Mouse (Mus musculus) cerebellum, postnatal 4 days (tissue): ENCODE results near the gene Tmem108.

ENCODE experiments used
- DNase-seq, 2 experiments: peaks; one replicate each; pipeline ENCODE4 v3.0.0; 2022; ENCODE audit warnings: low spot score in 2 of 2, mixed read lengths in 1 of 2

Gene Tmem108

DNA sequence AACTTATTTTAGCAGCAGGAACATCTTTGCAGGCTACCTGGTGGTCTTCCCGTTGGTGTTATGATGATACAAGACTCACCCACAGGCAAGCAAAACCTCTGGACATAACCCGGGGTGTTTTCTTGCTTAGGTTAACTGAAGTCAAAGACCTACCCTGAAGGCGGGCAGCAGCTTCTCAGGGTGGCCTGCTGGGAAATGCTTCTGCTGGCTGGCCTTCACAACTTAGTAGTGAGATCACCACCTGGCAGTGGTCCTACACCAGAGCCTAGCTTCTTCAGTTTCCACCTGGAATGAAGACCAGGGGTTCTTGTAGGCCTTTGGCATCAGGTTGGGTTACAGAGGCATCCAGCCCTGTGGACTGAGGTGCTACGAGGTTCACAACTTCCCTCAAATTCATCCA lies 169.7 kb downstream of the Tmem108 start:
- DNase-seq: no peak

DNA sequence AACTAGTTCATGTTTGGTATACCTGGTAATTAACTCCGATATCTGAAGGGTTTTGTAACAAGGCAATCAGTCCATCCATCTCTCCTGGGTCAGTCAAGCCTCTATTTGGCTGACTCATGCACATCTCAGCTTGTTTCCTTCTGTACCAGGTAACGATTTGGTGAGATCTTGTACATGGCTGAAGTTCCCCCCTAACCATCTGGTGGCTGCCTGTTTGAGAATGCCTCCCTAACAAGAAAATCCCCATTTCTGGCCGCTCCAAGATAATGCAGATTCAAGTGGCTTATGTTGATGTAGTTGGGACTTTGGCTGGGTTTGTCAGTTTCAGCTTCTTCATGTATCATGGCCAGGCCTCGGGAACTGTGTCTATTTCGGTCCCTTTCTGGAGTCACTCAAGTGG lies 170.8 kb downstream of the Tmem108 start:
- no peak for DNase-seq

- no peak for DNase-seq
Measured at GRCm38 (mm10) chr9:103584865-103585264, 176.8 kb downstream of the Tmem108 start.

DNA sequence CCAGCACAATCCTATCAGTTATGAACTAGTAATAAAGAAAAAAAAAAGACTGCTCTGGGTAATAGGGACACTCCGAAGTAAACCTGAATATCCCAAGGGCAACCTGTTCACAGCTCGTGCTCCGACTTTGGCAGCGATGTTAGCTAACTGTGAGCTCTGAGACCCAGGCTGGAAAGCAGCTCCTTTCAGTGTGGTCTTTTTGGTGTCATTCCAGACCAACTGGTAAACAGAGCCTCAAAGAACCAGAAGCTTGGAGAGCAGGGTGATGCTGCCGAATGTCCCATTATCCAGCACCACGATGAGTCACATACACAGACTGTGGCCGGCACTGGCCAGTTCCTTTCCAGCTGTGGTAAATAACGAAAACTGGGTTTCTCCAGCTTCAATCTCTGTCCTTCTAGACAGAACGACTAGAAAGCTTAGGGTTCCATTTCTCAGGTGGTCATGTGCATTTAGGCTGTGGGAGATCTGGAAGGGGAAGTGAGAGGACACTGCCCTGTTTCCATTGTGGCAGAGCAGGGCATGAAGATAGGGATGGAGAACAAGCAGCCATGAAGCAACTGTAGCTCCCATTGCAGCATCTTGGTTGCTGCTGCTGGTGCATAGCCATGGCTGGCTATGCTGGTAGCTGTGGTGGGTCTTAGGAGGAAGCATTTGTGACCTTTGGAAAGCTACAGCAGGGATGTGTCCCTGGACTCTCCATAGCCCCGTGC lies 179.2 kb downstream of the Tmem108 start:
- no peak for DNase-seq

DNA sequence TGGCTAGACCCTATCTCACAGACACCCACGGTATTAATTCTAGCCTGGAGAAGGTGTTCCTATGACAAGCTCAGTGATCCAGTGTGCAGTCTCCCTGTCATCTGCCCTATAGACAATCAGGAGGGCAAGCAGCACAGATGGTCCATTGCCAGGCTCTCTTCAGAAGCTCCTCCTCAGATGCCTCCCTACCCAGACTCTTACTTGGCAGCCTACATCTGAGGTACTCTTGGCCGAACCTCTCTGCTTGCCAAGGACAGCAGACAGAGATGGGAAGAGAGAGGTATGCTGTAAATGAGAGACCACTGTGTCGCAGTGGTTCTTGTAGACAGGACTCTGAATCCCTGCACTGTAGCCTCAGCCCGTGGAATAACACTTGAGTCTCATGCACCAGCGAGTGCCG lies 181.0 kb downstream of the Tmem108 start:
- DNase-seq: no peak

GRCm38 (mm10) chr9:103580186-103580585 lies 181.5 kb downstream of the Tmem108 start:
- no peak for DNase-seq

GRCm38 (mm10) chr9:103579411-103580026 lies 182.1 kb downstream of the Tmem108 start:
- peak in 1 of 2 experiments; percentile 22 for DNase-seq

DNA sequence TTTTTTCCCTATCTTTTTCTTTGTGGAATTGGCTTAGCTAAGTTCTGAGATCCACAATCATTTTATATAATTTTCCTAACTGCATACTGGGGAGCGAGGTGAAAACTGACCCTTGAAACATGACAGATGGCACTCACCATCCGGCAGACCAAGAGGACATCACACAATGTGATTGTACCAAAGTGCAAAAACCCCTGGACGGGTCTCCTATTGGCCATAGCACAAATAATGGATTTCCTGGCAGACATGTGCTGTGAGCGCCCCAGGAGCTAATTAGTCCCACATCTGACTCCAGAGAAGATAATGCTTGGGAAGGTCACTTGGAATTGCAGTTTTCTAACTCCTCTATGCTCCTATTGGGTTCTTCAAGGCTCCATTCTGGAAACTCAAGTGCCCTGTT lies 183.9 kb downstream of the Tmem108 start:
- no peak for DNase-seq

DNA sequence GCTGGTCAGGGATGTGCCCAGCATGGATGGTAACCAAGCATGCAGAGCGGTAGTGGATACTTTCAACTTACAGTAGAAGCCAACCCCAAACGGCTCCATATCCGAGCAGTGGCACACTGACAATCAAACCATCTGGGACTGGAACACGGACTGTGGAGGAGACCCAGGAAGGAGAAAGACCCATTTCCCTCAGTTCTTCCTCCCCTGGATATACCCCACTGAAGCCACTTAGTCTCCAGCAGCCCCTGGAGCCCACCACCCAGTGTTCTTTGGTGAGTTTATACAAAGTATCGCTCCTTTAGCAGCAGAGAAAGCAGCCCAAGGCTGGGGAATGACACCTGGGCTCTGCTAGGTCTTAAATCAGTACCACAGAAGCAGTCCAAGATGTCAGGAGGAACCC lies 184.5 kb downstream of the Tmem108 start:
- no peak for DNase-seq

- no peak for DNase-seq
Measured at GRCm38 (mm10) chr9:103575901-103576300, 185.7 kb downstream of the Tmem108 start.

GRCm38 (mm10) chr9:103573994-103574750 lies 187.5 kb downstream of the Tmem108 start:
- DNase-seq: no peak

- no peak for DNase-seq
Measured at GRCm38 (mm10) chr9:103570158-103570741, 191.4 kb downstream of the Tmem108 start.

- no peak for DNase-seq
Measured at GRCm38 (mm10) chr9:103568983-103569382, 192.7 kb downstream of the Tmem108 start.

GRCm38 (mm10) chr9:103565186-103565585 lies 196.5 kb downstream of the Tmem108 start:
- DNase-seq: no peak

GRCm38 (mm10) chr9:103563864-103564610 lies 197.6 kb downstream of the Tmem108 start:
- DNase-seq: peak in 1 of 2 experiments; percentile 62

DNA sequence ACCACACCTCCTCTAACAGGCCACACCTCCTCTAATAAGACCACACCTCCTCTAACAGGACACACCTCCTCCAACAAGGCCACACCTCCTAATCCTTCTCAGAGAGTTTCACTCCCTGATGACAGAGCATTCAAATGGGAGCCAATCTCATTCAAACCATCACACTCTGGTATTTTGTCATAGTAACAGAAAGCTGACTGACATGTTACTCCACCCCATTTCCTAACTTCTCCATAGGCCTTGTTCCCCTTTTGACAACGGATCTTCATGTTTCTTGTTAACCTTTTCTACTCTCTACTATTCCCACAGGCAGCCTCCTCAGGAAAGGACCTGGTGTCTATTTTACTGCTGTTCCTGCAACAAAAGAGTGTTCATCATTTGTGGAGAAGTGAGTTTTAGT lies 199.6 kb downstream of the Tmem108 start:
- DNase-seq: no peak

DNA sequence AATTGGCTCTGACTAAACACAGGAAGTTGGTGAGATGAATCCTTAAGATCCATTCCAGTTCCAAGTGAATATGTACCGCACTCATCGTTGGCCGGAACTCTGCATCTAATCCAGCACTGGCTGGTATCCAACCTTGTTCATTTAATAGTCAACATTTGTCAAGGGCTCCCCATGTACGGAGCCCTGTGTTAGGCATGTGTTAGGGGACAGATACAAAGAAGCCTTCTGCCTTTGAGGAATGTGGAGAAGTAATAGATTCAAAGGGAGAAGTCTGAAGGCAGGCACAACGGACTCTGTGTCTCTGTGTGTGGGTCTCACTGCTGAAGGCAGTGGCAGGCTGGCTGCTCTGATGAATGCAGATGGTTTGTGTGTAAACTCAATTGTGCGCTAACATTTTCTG lies 202.9 kb downstream of the Tmem108 start:
- no peak for DNase-seq

- DNase-seq: peak in 1 of 2 experiments; percentile 36
Measured at GRCm38 (mm10) chr9:103558240-103558639, 203.4 kb downstream of the Tmem108 start.

DNA sequence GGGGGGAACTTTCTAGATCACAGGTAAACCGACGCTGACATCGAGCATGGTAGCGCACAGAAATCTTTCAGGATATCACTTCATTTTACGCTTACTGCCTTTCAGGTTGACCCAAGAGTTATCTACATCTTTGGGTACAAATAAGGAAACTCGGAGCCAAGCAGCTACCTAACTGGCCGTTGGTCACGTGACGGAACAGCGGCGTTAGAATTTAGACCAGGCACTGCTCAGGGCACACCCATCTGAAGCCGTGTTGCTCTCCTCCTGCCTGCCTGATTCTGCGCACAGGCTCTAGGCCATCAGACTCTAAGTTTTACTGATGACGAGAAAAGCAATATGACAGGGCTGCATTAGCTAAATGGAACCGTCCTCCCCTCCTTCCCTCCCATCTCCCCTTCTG lies 204.6 kb downstream of the Tmem108 start:
- DNase-seq: no peak

- no peak for DNase-seq
Measured at GRCm38 (mm10) chr9:103555334-103555733, 206.3 kb downstream of the Tmem108 start.

- DNase-seq: no peak
Measured at GRCm38 (mm10) chr9:103550661-103551248, 210.9 kb downstream of the Tmem108 start.
